Mouse (Mus musculus) lung, adult 2 months (tissue): ENCODE data around the gene Add3. TPM values are rescaled to one million over a fixed set of nuclear protein-coding genes. Genes with fewer than 3 reads are reported as not detected.

Experiments used
- DNase-seq: peaks from one replicate; pipeline ENCODE4 v3.0.0; 2022
- H3K4me1 ChIP-seq: fragments of 200-500 bp; 2 replicates; pipeline ENCODE4 v1.6.1; 2011; ENCODE audit warnings: low read length; ENCODE audit not compliant: control insufficient read depth, insufficient read depth
- H3K4me3 ChIP-seq: fragments of 200-500 bp; replicated peaks from 2 replicates; pipeline ENCODE3; 2011; ENCODE audit warnings: low read depth, mild to moderate bottlenecking, control low read depth, low read length; ENCODE audit errors: extremely low read depth
- CTCF ChIP-seq: fragments of 200-500 bp; IDR thresholded peaks from 2 replicates; pipeline ENCODE4 v1.5.1; 2011; ENCODE audit warnings: mild to moderate bottlenecking, low read length, control low read depth; ENCODE audit not compliant: insufficient read depth
- POLR2A ChIP-seq: fragments of 200-500 bp; IDR thresholded peaks from 2 replicates; pipeline ENCODE4 v1.6.1; 2011; ENCODE audit warnings: low read depth, mild to moderate bottlenecking, control low read depth, low read length, borderline replicate concordance; ENCODE audit errors: extremely low read depth
- WGBS: fragments of 180-500 bp; shearing (Covaris S2); methylation state at CpG from one replicate; pipeline ENCODE4 v1.1.7; 2018; 5-methylcytosine and 5-hydroxymethylcytosine counted together
- polyA plus RNA-seq: library from polyadenylated mRNA; depleted of rRNA; stranded (reverse); fragments of >200 nt; gene quantifications from 2 replicates; pipeline ENCODE4 v1.2.3, GENCODE M21; 2012

The Add3 gene
- polyA plus RNA-seq, 1 experiment = 53.0 TPM

- 1% methylated on average over 23 of the region's 23 CpGs for WGBS
- peak; percentile 65 for DNase-seq
Observed at GRCm38 (mm10) chr19:53141251-53142072, 1.2 kb downstream of the Add3 start.

GRCm38 (mm10) chr19:53142190-53143107 is 2.2 kb downstream of the Add3 start:
- no peaks in the 10 kb centered on the region; the same call in 1 of the 2 replicates for H3K4me1 ChIP-seq
- WGBS = under 1% methylated on average over 83 of the region's 84 CpGs
- TF ChIP-seq CTCF (0 out of 2 replicates have a peak, but pooled peaks have one; percentile 2), POLR2A (peak; percentile 99)
- peak overlapping the region; percentile 94 for H3K4me3 ChIP-seq
- peak; percentile 100 for DNase-seq

More at GRCm38 (mm10) chr19:53141251-53142072, 1.2 kb downstream of the Add3 start:
- Histone ChIP-seq H3K4me1 (no peaks in the 10 kb centered on the region; the same call in 1 of the 2 replicates), H3K4me3 (peak overlapping the region; percentile 58)
- TF ChIP-seq POLR2A = peak; percentile 40; the same call in 1 of the 2 replicates
- no peak for TF ChIP-seq CTCF

GRCm38 (mm10) chr19:53143108-53143971 is 3.1 kb downstream of the Add3 start:
- DNase-seq = peak; percentile 28
- H3K4me1 ChIP-seq = peaks cover 3% of the 10 kb centered on the region
- peak overlapping the region; percentile 94 for H3K4me3 ChIP-seq
- TF ChIP-seq POLR2A (no peak), CTCF (no peak)
- under 1% methylated on average over 48 of the region's 48 CpGs for WGBS

GRCm38 (mm10) chr19:53145075-53145474 is 4.8 kb downstream of the Add3 start:
- 7% methylated on average over 2 of the region's 2 CpGs for WGBS
- H3K4me1 ChIP-seq = peaks cover 3% of the 10 kb centered on the region
- no peak for DNase-seq
- no peak overlapping the region for H3K4me3 ChIP-seq
- TF ChIP-seq CTCF (no peak), POLR2A (no peak)

GRCm38 (mm10) chr19:53149381-53149780 is 9.1 kb downstream of the Add3 start:
- WGBS = 55% methylated on average over 3 of the region's 3 CpGs
- H3K4me3 ChIP-seq = no peak overlapping the region
- DNase-seq = no peak
- TF ChIP-seq POLR2A (no peak), CTCF (no peak)
- peaks cover 13% of the 10 kb centered on the region for H3K4me1 ChIP-seq

GRCm38 (mm10) chr19:53152451-53152850 is 12.2 kb downstream of the Add3 start:
- TF ChIP-seq CTCF = no peak
- TF ChIP-seq POLR2A = no peak
- Histone ChIP-seq H3K4me3 (no peak overlapping the region), H3K4me1 (peaks cover 15% of the 10 kb centered on the region)
- no peak for DNase-seq
- WGBS = 46% methylated on average over 4 of the region's 4 CpGs

- no peak for DNase-seq
- Histone ChIP-seq H3K4me1 (peaks cover 13% of the 10 kb centered on the region), H3K4me3 (no peak overlapping the region)
- no peak for TF ChIP-seq POLR2A
- TF ChIP-seq CTCF = no peak
- 34% methylated on average over 4 of the region's 4 CpGs for WGBS
Observed at GRCm38 (mm10) chr19:53153096-53153495, 12.9 kb downstream of the Add3 start.

- no peak for DNase-seq
- H3K4me3 ChIP-seq = no peak overlapping the region
- whole genome bisulfite sequencing = 64% methylated on average over 3 of the region's 3 CpGs
- no peak for TF ChIP-seq POLR2A
- no peak for TF ChIP-seq CTCF
- peaks cover 13% of the 10 kb centered on the region for H3K4me1 ChIP-seq
Observed at GRCm38 (mm10) chr19:53154156-53154555, 13.9 kb downstream of the Add3 start.
